Mouse (Mus musculus) urinary bladder, adult 18-20 months (tissue): Measurements from ENCODE around the gene 9830107B12Rik.

ENCODE experiments used
- DNase-seq, 2 experiments: peaks; one replicate each; pipeline ENCODE4 v3.0.0; 2022; ENCODE audit warnings: low spot score in 2 of 2, mixed read lengths in 2 of 2

9830107B12Rik gene

DNA sequence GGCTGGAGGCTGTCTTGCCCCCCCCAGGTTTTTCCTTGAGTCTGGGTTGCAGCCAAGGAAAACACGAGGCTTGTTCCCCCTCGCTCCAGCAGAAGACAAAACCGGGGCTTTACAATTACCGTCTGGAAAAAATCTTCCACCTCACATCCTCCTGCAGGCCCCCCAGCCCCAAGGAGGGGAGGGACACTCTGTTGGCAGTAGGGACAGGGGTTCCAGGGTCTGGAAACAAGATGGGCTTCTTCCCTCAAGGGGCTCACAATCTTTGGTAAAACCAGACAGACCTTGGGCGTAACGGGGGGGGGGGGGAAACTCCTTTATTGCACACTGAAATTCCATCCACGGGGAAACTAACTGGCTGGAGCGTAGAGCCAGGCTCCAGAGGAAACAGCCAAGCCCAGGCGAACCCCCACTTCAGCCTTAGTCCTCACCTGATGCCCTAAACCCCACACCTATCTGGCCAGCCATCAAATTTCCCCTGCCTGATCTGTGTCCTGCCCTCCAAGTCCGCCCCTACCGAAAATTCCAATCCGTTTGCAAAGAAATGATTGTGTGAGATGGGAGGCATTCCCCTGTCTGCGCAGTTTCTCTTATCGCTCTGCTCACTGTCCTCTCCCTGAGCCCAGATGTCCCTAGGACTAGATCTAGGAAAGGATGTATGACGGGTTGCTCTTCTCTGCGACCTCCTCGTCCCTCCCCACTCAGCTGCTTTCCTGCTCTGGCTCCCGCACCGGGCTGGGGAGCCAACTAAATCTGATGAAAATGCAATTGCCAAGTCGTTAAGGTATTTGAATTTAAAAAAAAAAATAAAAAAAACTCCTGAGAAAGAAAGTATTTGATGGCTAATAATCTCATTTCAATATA lies 51.0 kb downstream of the 9830107B12Rik start:
- no peak for DNase-seq

DNA sequence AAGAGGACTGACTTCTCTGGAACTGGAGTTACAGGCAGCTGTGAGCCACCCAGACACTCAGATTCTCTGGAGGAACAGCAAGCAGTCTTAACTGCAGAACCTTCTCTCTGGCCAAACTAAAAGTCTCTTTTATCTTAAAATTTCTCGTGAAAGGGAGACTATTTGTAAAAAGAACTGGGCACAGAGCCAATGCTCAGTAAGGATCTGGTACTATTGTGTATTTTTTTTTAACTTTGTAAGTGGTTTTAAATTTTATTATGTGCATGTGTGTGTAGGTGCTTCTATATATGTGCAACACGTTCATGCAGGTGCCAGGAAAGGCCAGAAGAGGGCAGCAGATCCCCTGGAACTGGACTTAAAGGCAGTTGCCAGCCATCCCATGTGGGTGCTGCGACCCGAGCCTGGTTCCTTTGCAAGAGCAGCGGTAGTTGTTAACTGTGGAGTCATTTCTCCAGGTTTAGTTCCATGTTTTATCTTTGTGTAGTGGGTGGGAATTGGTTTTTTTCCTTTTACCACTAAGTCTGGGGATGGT lies 52.7 kb downstream of the 9830107B12Rik start:
- DNase-seq = no peak

DNA sequence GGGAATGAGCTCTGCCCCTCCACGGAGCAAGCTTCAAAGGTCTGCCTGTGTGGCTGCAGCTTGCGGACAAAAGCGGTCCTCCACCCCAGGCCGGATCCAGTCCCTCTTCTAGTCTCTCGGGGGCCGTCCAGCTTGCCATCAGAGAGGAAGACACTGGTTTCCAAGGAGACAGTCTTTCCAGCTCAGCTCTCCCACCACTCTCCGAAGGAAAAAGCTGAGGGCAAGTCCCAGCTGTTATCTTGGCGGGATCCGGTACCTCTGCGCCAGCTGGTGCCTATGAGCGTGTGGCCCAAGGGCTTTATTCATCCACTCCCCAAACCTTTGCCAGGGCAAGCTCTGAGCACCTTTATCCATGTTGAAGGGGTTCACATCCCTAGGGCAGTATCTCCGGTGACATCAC lies 55.8 kb downstream of the 9830107B12Rik start:
- DNase-seq = no peak

DNA sequence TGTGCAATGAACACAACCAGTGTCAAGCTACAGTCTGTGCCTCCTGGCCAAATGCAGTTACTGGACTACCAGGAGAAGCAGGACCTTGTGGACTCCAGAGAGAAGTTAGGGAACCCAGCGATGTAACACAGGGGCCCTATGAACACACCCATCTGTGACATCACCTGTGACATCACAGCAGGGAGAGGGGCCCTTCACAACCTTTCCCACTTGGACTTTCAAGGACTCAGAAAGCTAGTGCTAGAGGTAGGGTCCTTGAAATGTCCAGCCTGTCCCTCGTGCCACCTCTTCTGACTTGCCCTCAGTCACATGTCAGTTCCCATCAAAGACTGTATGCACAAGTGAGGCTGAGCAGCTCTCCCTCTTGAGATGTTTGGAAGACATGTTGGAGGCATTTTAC lies 56.6 kb downstream of the 9830107B12Rik start:
- DNase-seq = no peak

GRCm38 (mm10) chr17:48089019-48089418 lies 57.0 kb downstream of the 9830107B12Rik start, which contains the start of gene 1700067P10Rik:
Gene 1700067P10Rik, plus strand, starts transcription at chr17:48089319.
- DNase-seq = no peak

DNA sequence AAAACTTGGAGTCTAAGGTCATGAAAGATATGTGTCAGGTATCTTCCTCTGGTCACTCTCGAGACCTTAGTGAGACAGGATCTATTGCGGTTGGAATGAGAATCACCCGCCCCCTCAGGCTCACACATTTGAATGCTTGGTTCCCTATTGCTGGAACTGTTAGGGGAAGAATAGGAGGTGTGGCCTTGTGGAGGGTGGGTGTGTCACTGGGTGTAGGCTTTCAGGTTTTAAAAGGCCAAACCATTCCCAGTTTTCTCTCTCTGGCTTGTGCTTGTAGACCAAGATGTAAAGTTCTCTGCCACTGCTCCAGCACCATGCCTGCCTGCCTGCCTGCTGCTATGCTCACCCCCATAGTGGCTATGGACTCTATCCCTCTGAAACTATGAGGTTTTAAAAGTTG lies 65.4 kb downstream of the 9830107B12Rik start:
- no peak for DNase-seq
